Mouse (Mus musculus) heart, postnatal 4 days (tissue): Measurements from ENCODE around the gene Foxk1. TPM values are rescaled to one million over a fixed set of nuclear protein-coding genes. Genes with fewer than 3 reads are reported as not detected.

Experiments used
- DNase-seq: peaks from one replicate; pipeline ENCODE4 v3.0.0; 2021
- total RNA-seq, 2 experiments: library from RNA; stranded (reverse); gene quantifications; 2 replicates each; pipeline ENCODE4 v1.2.3; 2021

Foxk1 gene
- total RNA-seq, 2 experiments from 2014 or later = 18.2 to 19.0 TPM

DNA sequence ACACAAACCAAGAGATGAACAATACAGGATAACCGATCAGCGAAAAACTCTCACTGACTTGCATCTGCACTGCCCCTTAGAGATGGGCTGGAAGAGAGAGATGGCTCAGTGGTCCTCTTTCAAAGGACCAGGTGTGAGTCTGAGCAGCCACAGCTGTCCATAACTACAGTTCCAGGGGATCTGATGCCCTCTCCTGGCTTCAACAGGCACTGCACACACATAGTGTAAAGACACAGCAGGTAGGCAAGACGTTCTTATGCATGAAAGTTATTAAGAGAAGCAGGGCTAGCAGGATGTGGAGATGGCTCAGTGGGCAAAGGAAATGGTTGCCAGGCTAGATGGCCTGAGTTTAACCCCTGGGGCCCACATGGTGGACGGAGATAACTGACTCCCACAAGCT, 13.6 kb upstream of the Foxk1 start:
- DNase-seq = no peak

DNA sequence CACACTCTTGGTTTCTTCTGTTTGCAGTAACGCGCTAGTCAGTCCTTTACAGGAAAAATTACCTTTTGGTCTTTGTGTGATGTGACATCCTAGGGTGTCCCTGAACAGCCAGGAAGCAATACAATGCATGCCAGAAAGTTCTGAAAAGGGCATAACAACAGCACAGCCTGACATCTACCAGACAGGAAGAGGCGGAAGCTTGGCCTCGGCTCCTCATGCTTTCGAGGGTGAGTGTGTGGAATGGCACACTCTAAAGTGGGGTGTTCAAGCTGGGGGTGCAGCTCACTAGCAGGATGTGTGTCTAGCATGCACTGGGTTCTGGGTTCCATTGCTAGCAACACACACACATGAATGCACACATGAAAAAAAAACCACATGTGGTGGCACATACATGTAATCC, 9.6 kb upstream of the Foxk1 start:
- no peak for DNase-seq

DNA sequence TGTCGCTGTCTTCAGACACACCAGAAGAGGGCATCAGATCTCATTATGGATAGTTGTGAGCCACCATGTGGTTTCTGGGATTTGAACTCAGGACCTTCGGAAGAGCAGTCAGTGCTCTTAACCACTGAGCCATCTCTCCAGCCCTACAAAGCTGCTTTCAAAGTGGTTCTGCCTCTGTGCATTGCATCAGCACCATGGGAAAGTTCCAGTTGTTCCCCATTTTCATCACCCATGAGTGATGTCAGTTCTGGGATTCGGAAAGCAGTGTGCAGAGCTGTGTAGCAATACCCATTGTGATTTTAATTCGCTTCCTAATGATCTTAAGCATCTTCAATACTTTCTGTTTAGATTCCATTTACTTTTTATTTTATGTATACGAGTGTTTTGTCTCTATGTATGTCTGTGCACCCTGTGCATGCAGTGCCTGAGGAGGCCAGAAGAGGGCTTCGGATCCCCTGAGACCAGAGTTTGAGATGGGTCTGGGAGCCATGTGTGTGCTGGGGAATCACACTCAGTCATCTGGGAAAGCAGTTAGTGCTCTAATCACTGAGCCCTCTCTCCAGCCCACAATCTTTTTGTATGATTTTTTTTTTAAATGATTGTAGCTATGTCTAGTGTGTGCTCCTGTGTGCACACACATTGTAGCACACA, 6.6 kb upstream of the Foxk1 start:
- no peak for DNase-seq

DNA sequence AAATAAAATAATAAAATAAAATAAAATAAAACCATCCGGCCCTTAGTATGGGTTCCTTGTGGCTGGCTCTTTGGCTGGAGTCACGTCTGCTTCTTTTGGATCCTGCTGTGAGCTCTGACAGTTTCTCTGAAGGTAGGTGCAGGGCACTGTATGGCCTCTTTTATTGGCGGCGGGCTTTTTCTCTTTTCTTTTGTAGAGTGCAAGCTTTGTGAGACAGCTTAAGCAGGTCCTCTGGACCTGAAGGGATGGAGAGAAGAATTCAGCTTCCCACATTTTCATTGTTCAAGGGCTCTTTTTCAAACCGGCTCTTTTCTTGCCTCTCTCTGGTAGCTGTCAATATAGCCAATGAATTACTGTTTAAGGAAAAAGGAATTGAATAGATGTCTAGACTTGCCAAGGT, 5.4 kb upstream of the Foxk1 start:
- no peak for DNase-seq

DNA sequence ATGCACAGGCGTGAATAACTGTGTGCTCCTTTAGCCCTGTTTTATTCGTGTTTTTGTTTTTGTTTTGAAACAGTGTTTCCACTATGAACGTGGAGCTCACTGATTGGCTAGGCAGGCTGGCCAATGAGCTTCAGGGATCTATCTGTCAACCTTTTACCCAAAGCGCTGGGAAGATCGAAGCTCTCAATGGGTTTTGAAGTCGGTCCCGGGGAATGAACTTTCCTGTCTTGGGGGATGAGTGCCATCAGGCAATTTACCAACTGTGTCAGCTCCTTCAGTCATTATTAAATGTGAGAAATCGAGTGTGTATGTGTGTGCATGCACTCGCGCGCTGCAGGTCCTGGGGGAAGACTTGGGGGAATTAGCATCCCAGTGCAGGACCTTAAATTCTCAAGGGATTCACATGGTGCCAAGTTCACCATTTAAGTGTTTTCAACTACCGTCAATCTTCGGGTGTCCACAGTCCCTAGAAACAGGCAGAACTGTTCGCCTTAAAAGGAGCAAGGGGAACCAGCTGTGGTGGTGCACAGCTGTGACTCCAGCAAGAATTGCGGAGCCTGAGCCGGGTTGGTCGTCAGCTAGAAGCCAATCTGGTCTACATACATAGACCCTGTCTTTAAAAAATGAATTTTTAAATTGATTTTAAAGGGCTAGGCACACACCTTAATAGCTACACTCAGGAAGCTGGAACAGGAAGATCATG, 965 bp upstream of the Foxk1 start:
- no peak for DNase-seq

DNA sequence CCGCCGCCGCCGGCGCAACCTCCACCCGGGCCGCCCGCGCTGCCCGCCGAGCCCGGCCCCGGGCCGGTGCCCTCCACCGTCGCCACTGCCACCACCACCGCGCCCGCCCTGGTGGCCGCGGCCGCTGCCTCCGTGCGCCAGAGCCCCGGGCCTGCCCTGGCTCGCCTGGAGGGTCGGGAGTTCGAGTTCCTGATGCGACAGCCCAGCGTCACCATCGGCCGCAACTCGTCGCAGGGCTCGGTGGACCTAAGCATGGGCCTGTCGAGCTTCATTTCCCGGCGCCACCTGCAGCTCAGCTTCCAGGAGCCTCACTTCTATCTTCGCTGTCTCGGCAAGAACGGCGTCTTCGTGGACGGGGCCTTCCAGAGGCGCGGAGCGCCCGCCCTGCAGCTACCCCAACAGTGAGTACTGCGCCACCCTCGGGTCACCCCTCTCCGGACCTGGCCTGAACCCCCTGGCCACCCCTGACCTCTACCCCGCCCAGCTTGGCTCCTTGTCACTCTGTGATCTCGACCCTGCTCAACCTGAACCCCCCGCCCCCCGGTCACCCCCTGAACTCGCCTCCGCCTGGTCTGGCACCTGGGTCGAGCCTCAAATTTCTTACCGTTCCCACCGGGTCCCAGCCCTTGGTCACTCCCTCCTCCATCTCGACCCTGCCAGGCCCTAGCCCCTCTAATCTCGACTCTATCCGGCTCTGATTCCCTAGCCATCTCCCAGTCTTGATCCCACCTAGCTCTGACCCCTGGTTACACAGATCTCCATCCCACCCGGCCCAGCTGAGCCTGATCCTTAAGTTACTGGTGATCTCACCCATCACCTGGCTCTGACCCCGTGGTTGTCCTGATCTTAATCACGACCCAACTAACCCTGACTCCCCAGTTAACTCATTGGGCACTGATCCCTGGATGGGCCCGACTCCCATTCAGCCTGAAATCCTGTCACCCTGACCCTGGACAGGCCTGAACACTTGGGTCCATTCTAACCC, 636 bp downstream of the Foxk1 start:
- DNase-seq = peak; percentile 49

DNA sequence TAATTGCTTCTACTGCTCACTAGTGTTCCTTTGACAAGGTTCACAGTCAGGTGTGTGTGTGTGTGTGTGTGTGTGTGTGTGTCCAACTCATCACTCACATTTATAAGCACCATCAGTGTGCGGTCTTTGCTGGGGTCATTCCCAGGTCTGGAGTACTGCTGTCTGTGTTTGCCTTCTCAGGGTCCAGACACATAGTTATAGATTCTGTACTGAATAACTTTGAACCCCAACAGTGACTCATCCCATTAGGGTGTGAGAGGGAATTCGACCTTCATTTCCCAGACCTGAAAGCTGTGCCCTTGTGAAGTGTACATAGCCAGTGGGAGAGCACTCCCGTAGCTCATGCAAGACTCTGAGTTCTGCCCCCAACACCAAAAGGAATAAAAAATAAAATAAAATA, 2.4 kb downstream of the Foxk1 start:
- DNase-seq = no peak

DNA sequence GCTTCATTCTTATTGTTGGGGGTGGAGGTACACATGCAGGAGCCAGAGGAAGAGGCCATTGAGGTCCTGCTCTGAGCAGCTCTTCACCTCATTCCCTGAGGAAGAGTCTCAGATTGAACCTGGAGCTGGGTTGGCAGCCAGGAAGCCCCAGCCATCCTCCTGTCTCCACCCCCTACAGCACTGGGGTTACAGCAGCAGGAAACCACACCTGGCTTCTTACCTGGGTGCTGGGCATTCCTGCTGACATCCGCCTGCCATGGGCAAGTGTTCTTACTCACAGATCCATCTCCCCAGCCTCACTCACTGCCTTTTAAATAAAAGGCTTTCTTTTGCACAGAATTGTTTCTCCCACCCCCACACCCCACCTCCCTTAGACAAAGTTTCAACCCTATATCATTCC, 3.0 kb downstream of the Foxk1 start:
- no peak for DNase-seq

DNA sequence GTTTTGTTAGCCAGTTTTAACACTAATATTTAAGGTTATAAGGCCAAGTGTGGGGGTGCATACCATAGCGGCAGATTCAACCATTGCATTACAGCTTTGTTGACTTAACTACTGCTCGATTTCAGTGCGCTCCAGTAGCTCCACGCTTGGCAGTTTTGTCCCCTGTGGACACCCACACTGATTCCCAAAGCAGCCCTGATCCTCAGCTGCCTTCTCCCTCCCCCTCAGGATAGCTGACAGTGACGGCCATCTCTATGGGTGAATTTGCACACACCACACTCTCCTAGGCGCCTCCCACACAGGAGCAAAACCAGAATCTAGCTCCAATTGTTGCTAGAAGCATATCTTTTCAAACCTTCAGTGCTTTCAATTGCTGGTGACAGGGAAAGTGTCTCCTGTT, 4.1 kb downstream of the Foxk1 start:
- no peak for DNase-seq

DNA sequence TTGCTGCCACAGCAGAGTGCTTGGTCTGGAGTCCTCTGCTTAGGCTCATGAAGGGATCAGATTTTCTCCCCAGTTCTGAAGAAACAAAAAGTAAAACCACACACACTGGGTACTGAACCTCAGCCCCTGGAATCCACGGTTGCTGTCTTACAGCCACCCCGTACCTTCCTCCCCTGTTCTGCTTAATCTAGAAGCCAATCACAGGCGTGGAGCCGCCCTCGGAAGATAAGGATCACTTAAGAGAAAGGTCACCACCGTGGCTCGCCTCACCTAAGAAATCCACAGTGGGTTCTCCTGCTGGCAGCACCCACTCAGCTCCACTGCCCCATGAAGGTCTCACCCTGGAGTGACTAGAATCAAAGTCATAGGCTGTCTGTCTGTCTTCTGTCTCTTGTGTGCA, 5.1 kb downstream of the Foxk1 start:
- no peak for DNase-seq

DNA sequence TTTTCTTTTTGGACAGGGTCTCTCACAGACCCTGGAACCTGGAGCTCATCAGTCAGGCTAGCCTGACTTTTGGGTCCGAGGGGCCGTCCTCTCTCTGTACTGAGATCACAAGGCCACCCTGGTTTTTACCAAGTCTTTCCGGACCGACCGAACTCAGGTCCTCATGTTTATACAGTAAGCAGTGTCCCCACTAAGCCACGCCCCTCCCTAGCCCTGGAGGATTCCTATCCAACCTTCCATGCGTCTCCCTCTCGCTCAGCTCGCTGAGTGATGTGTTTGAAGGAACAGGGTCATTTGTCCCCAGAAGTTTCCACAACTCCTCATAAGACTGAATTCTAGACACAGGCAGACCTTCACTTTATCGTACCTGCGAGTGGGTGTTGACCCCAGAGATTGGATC, 5.6 kb downstream of the Foxk1 start:
- DNase-seq = no peak

DNA sequence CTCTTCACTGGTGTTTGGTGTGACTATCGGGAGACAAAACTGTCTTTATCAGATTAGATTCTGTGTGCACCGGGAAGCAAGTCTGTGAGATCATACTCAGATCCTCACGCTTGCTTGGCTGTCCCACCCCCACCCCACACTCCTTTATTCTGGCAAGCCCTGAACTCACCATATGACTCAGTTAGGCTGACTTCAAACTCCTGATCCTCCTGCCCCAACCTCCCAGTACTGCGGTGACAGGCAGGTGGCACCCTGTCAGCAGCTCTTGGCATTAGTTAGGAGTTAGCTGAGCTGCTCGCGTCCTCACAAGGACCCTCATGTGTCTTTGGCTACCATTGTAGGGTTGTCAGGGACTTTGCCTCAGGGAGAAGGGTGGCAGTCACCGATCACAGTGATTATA, 6.1 kb downstream of the Foxk1 start:
- no peak for DNase-seq

DNA sequence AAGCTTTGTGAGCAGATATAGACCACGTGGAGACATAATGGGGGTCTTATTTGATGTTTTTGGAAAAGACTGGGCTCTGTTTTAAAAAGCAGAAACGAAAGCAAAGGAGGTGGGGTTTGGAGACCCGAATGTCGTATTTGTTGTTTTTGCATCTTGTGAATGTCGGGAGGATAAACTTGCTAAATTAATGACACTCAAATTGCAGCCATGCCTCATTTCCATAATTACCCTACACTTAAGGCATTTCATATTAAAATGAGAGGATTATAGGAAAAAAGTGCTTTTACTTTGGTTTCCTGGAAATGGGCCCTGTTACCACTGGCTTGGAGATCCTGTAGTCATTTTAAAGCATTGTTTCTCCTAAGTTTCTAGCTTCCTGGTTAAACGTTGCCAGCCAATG, 7.9 kb downstream of the Foxk1 start:
- no peak for DNase-seq

DNA sequence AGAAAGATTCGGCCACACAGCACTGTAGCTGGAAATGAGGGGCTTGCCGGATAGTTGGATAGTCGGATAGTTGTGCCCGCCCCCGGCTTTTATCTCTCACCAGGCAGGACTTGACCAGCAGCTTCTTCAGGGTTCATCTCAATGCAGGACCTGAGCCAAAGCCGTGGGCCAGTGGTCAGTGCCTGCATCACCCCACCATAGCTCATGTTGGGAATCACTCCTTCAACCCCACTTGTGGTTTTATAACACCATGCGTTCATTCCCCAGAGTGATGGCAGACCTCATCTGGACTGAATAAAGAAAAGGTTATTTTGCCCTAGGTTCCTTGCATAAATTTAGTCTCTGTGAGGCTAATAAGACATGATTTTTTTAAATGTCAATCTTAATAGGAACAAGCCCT, 9.1 kb downstream of the Foxk1 start:
- DNase-seq = no peak

DNA sequence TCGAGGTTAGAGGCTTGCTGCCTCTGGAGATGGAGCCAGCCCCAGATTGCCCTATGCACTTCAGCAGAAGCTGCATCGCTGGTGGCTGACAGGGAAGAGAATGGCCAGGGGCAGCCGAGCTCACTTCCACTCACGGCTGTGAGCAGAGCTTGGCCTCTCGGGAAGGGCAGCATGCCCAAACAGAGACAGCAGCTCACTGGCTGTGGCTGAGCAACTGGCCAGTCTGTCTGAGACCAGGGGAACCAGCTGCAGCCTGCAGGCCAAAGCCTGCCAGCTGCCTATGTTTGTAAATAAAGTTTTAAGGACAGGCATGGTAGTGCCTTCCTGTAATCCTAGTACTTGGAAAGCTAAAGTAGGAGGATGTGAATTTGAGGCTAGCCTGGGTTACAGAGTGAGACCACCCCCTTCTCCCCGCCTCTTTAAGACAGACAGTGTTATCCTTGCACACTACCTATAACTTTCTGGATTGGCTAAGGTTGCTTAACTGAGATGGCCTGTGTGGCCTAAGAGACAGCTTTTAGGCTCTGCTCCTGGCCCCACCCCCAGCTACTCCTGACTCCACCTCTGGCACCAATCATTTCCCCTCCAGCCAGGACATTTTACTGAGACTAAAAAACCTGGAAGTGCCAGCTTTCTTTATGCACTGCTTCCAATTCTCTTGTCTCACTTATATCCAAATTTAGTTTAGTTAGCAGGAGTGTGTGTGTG, 11.5 kb downstream of the Foxk1 start:
- peak; percentile 26 for DNase-seq

DNA sequence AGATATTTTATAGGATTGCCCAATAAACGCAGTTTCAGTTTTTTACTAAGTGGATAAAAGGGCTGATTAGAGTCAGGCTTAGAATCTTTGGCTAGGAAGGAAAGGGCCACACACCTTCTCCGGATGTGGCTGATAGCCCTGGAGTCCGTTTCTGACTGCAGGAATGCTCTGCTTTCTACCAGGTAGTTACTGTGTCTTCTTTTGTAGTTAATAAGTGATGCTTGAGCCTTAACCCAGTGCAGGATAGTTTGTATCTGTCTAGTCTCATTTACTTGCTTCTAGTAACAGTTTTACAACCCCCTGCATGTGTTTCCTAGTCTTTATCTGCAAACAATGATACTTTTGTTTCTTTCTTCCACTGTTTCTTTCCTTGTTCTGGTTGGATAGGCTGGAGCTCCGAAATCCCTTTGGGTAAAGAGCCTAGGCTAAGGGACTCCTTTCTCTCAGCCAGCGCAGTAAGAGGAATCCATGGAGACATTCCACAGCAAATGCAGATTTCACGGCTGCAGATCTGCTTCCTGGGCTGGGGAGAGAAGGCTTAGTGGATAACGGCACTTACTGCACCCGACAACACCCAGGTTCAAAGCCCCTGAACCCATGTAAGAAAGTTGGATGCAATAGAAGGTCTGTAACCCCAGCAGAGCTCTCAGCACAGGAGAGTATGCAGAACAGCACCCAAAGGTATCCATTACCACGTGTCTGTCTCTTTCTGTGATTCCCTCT, 12.6 kb downstream of the Foxk1 start:
- DNase-seq = no peak

DNA sequence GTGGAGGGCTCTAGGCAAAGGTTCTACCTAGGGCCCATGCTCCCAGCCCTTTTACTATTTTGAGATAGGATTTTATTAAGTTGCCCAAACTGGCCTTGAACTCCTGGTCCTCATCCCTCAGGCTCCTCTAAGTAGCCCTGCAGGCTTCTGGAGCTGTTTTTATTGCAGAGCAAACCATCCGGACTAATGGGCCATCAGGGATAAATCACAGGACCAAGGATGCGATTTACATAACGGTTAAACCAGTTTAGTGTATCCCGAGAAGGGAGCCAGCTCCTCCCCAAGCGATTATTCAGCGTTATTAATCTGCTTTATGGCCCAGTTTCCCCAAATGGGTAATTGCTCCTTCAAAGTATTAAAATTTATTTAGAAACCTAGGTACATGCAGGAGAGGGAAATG, 14.1 kb downstream of the Foxk1 start:
- no peak for DNase-seq

DNA sequence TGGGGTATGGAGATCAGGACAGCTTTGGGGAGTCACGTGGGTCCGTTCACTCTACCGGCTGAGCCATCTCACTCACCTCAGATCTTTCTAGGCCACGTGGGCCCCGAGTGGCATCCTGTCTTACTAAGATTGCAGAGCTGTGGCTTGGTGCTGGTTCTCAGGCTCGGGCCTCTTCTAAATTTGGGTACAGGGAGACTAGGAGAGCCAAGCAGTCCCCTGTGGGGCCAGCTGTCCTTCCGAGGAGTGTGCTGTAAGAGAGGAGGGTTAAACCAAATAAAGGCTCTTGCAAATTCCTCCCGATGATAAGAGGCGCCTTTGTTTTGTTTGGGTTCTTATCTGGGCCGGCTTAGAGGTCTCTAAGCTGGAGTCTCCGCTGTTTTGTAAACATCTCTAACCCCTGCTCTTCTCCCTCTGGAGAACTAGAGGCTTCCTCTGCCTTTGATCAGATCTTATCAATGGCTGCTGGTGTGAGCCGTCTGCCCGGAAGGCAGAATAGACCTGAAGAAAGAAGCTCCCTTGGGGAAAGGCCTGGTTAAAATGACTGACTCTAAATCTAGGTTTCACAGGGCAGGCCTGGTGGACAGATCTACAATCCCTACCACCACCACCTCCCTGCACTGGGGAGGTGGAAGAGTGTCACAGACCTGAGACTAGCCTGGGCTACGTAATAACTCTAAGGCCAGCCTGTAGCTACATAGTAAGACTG, 14.9 kb downstream of the Foxk1 start:
- no peak for DNase-seq

DNA sequence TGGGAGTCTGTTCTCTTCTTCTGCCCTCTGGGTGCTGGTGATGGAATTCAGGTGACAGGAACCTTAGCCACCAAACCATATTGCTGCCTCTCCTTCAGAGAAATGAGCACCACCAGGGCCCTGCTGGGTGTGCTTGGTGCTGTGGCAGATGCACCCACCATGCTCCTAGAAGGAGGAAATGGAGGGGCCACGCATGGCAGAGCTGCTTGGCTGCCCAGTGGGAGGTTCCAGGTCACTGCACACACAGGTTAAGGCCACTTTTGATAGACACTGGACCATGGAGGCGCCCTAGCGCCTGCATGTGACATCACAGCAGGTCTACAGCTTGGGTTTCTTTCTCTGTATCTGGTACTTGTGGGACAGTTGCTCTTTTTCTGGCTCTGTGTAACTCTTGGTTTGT, 15.8 kb downstream of the Foxk1 start:
- no peak for DNase-seq

DNA sequence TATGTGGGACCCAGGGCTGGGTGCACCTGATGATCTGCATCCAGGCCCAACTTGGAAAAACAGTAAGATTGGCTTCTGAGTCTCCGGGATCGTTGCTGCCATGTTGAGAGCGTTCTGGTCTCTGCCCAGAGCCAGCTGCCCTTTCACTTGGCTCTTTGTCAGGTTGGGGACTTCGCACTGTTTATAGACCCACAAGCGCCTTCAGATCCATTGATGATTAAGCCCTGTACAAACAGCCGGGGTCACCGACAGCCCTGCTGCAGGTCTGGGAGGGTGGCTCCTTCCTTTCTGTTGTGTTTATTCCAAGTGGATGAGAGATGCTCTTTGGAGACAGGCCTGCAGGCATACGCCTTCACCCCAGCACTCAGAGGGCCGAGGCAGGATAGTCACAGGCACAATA, 16.6 kb downstream of the Foxk1 start:
- no peak for DNase-seq

DNA sequence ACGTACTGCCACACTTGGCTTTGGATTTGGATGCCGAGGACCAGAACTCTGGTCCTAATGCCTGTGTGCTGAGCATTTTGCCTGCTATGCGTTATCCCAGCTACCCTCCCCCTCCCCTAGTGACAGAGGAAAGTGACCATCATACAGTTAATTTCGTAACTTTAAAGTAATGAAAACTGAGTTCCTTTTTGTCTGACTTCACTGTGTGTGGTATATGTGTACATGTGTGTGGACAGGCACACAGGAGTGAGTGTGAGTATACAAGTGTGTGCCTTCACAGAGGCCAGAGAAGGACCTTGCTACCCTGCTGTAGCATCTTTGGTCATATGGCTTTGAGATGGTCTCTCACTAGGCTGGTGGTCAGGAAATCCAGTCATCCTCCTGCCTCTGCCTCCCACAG, 17.1 kb downstream of the Foxk1 start:
- no peak for DNase-seq
